Mouse (Mus musculus) kidney, adult 2 months (tissue): Measurements from ENCODE around the gene Plb1. TPM values are rescaled to one million over a fixed set of nuclear protein-coding genes. Genes with fewer than 3 reads are reported as not detected.

Experiments used
- DNase-seq: peaks from one replicate; pipeline ENCODE4 v3.0.0; 2021
- H3K27ac ChIP-seq: fragments of 200-500 bp; 2 replicates; pipeline ENCODE4 v1.5.1; 2012; ENCODE audit warnings: low read depth, low read length, control low read depth, inconsistent platforms; ENCODE audit not compliant: insufficient read depth
- H3K27me3 ChIP-seq: fragments of 200-500 bp; replicated peaks from 2 replicates; pipeline ENCODE4 v1.6.1; 2012; ENCODE audit warnings: mild to moderate bottlenecking, moderate library complexity, low read length, inconsistent platforms; ENCODE audit not compliant: control insufficient read depth, insufficient read depth
- H3K36me3 ChIP-seq: fragments of 200-500 bp; 2 replicates; pipeline ENCODE4 v1.6.1; 2012; ENCODE audit warnings: mild to moderate bottlenecking, moderate library complexity, low read length, inconsistent platforms; ENCODE audit not compliant: control insufficient read depth, insufficient read depth
- H3K4me1 ChIP-seq: fragments of 200-500 bp; 2 replicates; pipeline ENCODE4 v1.6.1; 2011; ENCODE audit warnings: low read length; ENCODE audit not compliant: control insufficient read depth, insufficient read depth
- H3K4me3 ChIP-seq: fragments of 200-500 bp; 2 replicates; pipeline ENCODE4 v1.5.1; 2011; ENCODE audit warnings: mild to moderate bottlenecking, low read depth, low read length, control low read depth; ENCODE audit not compliant: insufficient read depth
- CTCF ChIP-seq: fragments of 200-500 bp; conservative IDR thresholded peaks from 2 replicates; pipeline ENCODE4 v1.5.1; 2011; ENCODE audit warnings: low read depth, mild to moderate bottlenecking, control low read depth, low read length, moderate library complexity, mixed read lengths; ENCODE audit not compliant: insufficient read depth, insufficient read length
- POLR2A ChIP-seq: fragments of 200-500 bp; IDR thresholded peaks from one replicate; pipeline ENCODE4 v1.6.1; 2011; ENCODE audit warnings: low read depth, low read length, control low read depth
- WGBS: fragments of 180-500 bp; shearing (Covaris S2); methylation state at CpG from one replicate; pipeline ENCODE4 v1.1.7; 2018; 5-methylcytosine and 5-hydroxymethylcytosine counted together
- polyA plus RNA-seq: library from polyadenylated mRNA; depleted of rRNA; stranded (reverse); fragments of >200 nt; gene quantifications from 2 replicates; pipeline ENCODE4 v1.2.3, GENCODE M21; 2012

Gene Plb1
- polyA plus RNA-seq, 1 experiment: 0.02 TPM

- Histone ChIP-seq H3K4me1 (peaks cover 10% of the 10 kb centered on the region), H3K27me3 (no peaks in the 10 kb centered on the region), H3K36me3 (no peaks in the 10 kb centered on the region), H3K4me3 (no peak overlapping the region), H3K27ac (no peak overlapping the region)
- peak; percentile 28 for DNase-seq
- WGBS: 78% methylated on average over 2 of the region's 2 CpGs
- TF ChIP-seq POLR2A (no peak), CTCF (no peak)
These were observed 120.8 kb downstream of the Plb1 start for GRCm38 (mm10) chr5:32353280-32353679.

DNA sequence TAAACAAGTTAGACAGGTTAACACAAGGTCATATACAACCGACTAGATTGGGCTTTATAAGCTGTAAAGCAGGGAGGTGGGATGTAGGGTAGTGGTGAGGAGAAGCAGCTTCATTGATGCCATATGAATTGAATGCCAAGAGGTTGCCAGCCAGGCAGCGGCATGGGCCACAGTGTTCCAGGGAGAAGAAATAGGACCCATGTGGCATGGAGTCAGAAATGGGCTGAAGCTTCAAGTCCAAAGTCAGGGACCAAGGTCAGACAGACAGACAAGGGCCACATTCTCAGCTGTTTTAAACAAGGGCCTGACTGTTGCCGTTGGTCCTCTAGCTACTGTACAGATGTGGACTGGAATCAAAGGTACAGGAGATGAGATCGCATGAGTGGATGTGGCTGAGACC, 128.0 kb downstream of the Plb1 start:
- 81% methylated on average over 4 of the region's 4 CpGs for WGBS
- no peaks in the 10 kb centered on the region for H3K36me3 ChIP-seq
- H3K4me3 ChIP-seq: no peak overlapping the region
- H3K4me1 ChIP-seq: no peaks in the 10 kb centered on the region
- no peak for TF ChIP-seq POLR2A
- no peak for TF ChIP-seq CTCF
- H3K27ac ChIP-seq: no peak overlapping the region
- no peaks in the 10 kb centered on the region for H3K27me3 ChIP-seq
- DNase-seq: no peak

GRCm38 (mm10) chr5:32361441-32362235, 129.1 kb downstream of the Plb1 start:
- no peaks in the 10 kb centered on the region for H3K4me1 ChIP-seq
- H3K27ac ChIP-seq: no peak overlapping the region
- no peaks in the 10 kb centered on the region for H3K27me3 ChIP-seq
- H3K36me3 ChIP-seq: no peaks in the 10 kb centered on the region
- TF ChIP-seq POLR2A (no peak), CTCF (no peak)
- 88% methylated on average over 3 of the region's 3 CpGs for WGBS
- DNase-seq: no peak
- no peak overlapping the region for H3K4me3 ChIP-seq

GRCm38 (mm10) chr5:32369391-32369790, 136.9 kb downstream of the Plb1 start:
- no peak for DNase-seq
- Histone ChIP-seq H3K36me3 (no peaks in the 10 kb centered on the region), H3K4me3 (no peak overlapping the region), H3K27me3 (no peaks in the 10 kb centered on the region), H3K4me1 (no peaks in the 10 kb centered on the region), H3K27ac (no peak overlapping the region)
- no peak for TF ChIP-seq CTCF
- TF ChIP-seq POLR2A: no peak
- WGBS: 77% methylated on average over 1 of the region's 1 CpGs

GRCm38 (mm10) chr5:32371239-32371638, 138.7 kb downstream of the Plb1 start:
- no peaks in the 10 kb centered on the region for H3K27me3 ChIP-seq
- TF ChIP-seq CTCF: no peak
- TF ChIP-seq POLR2A: no peak
- H3K4me1 ChIP-seq: no peaks in the 10 kb centered on the region
- H3K36me3 ChIP-seq: no peaks in the 10 kb centered on the region
- no peak for DNase-seq
- no peak overlapping the region for H3K4me3 ChIP-seq
- WGBS: 96% methylated on average over 5 of the region's 5 CpGs
- H3K27ac ChIP-seq: no peak overlapping the region

DNA sequence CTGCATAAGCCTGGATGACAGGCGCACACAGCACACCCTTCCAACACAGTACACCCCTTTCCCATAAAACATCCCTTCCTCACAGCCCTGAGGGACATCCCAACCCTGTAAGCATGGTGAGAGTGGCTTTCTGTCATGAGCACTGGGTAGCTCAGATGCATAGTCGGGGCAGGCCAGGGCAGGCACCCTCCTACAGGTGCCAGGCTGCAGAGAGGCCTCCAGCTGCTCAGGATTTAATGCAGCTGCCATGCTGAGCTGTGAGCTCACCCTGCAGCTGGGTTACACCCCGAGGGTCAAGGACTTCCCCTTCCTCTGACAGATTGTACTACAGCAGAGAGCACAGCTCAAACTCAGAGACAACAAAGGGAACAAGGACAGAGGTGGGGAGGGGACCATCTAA, 146.0 kb downstream of the Plb1 start:
- no peak overlapping the region for H3K4me3 ChIP-seq
- WGBS: 53% methylated on average over 3 of the region's 3 CpGs
- H3K27me3 ChIP-seq: no peaks in the 10 kb centered on the region
- no peaks in the 10 kb centered on the region for H3K36me3 ChIP-seq
- DNase-seq: no peak
- H3K27ac ChIP-seq: no peak overlapping the region
- H3K4me1 ChIP-seq: no peaks in the 10 kb centered on the region
- TF ChIP-seq CTCF (no peak), POLR2A (no peak)

DNA sequence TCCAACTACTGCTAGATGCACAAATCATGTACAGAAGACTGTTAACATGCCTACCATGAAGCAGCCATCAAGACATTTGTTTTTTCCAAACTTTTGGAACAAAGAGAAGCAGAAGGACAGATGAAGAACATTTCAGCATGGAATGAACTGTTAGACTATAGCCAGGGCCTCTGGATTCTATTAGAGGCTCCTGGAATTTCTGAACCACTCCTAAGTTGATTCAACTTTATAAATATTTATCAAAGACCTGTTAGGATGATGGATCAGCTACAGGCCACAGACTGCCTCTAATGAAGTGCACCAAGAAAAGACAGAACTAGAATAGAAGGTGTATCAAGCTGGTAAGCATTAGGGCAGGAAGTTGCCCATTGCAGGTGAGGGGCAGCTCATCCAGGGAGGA, 156.1 kb downstream of the Plb1 start:
- no peaks in the 10 kb centered on the region for H3K27me3 ChIP-seq
- no peak overlapping the region for H3K4me3 ChIP-seq
- H3K36me3 ChIP-seq: no peaks in the 10 kb centered on the region
- H3K27ac ChIP-seq: no peak overlapping the region
- H3K4me1 ChIP-seq: no peaks in the 10 kb centered on the region
- TF ChIP-seq POLR2A: no peak
- TF ChIP-seq CTCF: no peak
- DNase-seq: no peak

- WGBS: 72% methylated on average over 5 of the region's 5 CpGs
These were observed 157.8 kb downstream of the Plb1 start for GRCm38 (mm10) chr5:32390295-32390694.

More at GRCm38 (mm10) chr5:32390295-32390694, 157.8 kb downstream of the Plb1 start:
- no peaks in the 10 kb centered on the region for H3K27me3 ChIP-seq
- DNase-seq: no peak
- no peaks in the 10 kb centered on the region for H3K36me3 ChIP-seq
- no peaks in the 10 kb centered on the region for H3K4me1 ChIP-seq
- H3K4me3 ChIP-seq: no peak overlapping the region
- TF ChIP-seq CTCF: no peak
- TF ChIP-seq POLR2A: no peak
- H3K27ac ChIP-seq: no peak overlapping the region
